ENCODE assay signal across 8 mouse cellular contexts in genomic region chr7:107209204-107209860, GRCm38 (mm10). TPM values are rescaled to one million over a fixed set of nuclear protein-coding genes. Genes with fewer than 3 reads are reported as not detected.
DNase-seq lines count a peak whose midpoint lies in the region; ATAC-seq and TF ChIP-seq lines count a peak whose summit lies in the region.
"Had no signal": no experiment of that assay in that cellular context is flagged by ENCODE, and none has a peak within 500 bp of the region (broad histone marks: within the 10 kb centered on the region; RNA-seq: fewer than 3 reads in every experiment).

Gene Rbmxl2 (plus strand): TSS chr7:107209445.

- DNase-seq in retina, postnatal 1 day: peak; percentile 4
- DNase-seq in retina, embryonic 14.5 days (ENCODE audit: low spot score): no peak
- no peak for DNase-seq in forebrain, embryonic 14.5 days (ENCODE audit: low spot score)
- peak; percentile 13 for DNase-seq in liver, postnatal 0 days
- no peak for DNase-seq in cerebellum, postnatal 36 days
- no peak for DNase-seq in thymus, postnatal 14 days
- no peak for DNase-seq in Muller cell, postnatal 12 days (ENCODE audit: inconsistent ontology term)

- H3K9ac ChIP-seq in forebrain, embryonic 14.5 days (ENCODE audit: low read length): no peak within 1 kb of the TSS
- H3K9ac ChIP-seq in liver, postnatal 0 days (replicated peaks): no peak within 1 kb of the TSS

- peak within 1 kb of the TSS; percentile 9; the same call in 1 of the 2 replicates for H3K4me3 ChIP-seq in forebrain, embryonic 14.5 days (ENCODE audit: low read depth, low read length)
- H3K4me3 ChIP-seq in liver, postnatal 0 days (ENCODE audit: low read depth, low read length): no peak within 1 kb of the TSS; the same call in 1 of the 2 replicates

- H3K4me1 ChIP-seq in forebrain, embryonic 14.5 days (ENCODE audit: control insufficient read depth, insufficient read depth, low read length): no peaks in the 10 kb centered on the region
- H3K4me1 ChIP-seq in liver, postnatal 0 days (ENCODE audit: insufficient read depth): no peaks in the 10 kb centered on the region

- peaks cover 11% of the 10 kb centered on the region for H3K9me3 ChIP-seq in forebrain, embryonic 14.5 days (replicated peaks; ENCODE audit: control insufficient read depth, low read length)
- peaks cover 15% of the 10 kb centered on the region for H3K9me3 ChIP-seq in liver, postnatal 0 days (ENCODE audit: low read length)

- ATAC-seq in forebrain, embryonic 14.5 days: peak; percentile 5; the same call in 1 of the 2 replicates
- no peak for ATAC-seq in liver, postnatal 0 days

- H3K27me3 ChIP-seq in forebrain, embryonic 14.5 days (replicated peaks; ENCODE audit: control insufficient read depth, insufficient read depth, low read length): peaks cover 24% of the 10 kb centered on the region
- peaks cover 19% of the 10 kb centered on the region for H3K27me3 ChIP-seq in liver, postnatal 0 days (ENCODE audit: insufficient read depth, low read length)

- no peak for TF ChIP-seq EP300 in liver, postnatal 0 days (IDR thresholded peaks at IDR 0.05; ENCODE audit: low read depth)

- no peak for TF ChIP-seq CTCF in liver, postnatal 0 days (IDR thresholded peaks at IDR 0.05; ENCODE audit: low read depth)

- WGBS in forebrain, embryonic 14.5 days: 45% methylated on average over 70 of the region's 70 CpGs
- WGBS in liver, postnatal 0 days (ENCODE audit: insufficient replicate concordance): 33% methylated on average over 64 of the region's 70 CpGs

- H3K27ac ChIP-seq in forebrain, embryonic 14.5 days (ENCODE audit: low read depth, low read length): no peak within 1 kb of the TSS
- no peak within 1 kb of the TSS for H3K27ac ChIP-seq in liver, postnatal 0 days (ENCODE audit: low read depth)

- H3K36me3 ChIP-seq in forebrain, embryonic 14.5 days (ENCODE audit: control insufficient read depth, insufficient read depth, low read length): no peaks in the 10 kb centered on the region
- H3K36me3 ChIP-seq in liver, postnatal 0 days (replicated peaks; ENCODE audit: insufficient read depth, low read length): no peaks in the 10 kb centered on the region

- 0 out of 2 replicates have a peak within 1 kb of the TSS, but pooled peaks have one; percentile 16 for H3K4me2 ChIP-seq in forebrain, embryonic 14.5 days (ENCODE audit: low read length)
- H3K4me2 ChIP-seq in liver, postnatal 0 days (ENCODE audit: low read depth, low read length): no peak within 1 kb of the TSS

RNA-seq across cellular contexts. Expression of gene Rbmxl2, which starts in this region (rescaled TPM):
- not detected in 2 replicates for polyA plus RNA-seq in forebrain, embryonic 14.5 days (2014; fragmentation: Nextera tagmentation; extraction: Ambion mirVana)
- polyA plus RNA-seq in liver, postnatal 0 days (2015; fragmentation: Nextera tagmentation; extraction: Ambion mirVana): not detected in 2 replicates
- polyA plus RNA-seq: liver, embryonic 16.5 days had no signal

Comparison
In these comparisons a context has a peak if more than half of its experiments do, and no peak if none do; other contexts are left out.
1. Peak in ATAC-seq, H3K4me3 ChIP-seq and H3K4me2 ChIP-seq in forebrain, embryonic 14.5 days; RNA of the gene not detected or under 1 TPM.
2. Peak in DNase-seq in liver, postnatal 0 days; RNA of the gene not detected or under 1 TPM.